Mouse (Mus musculus) small intestine, adult 2 months (tissue): ENCODE measurements at regions not wholly inside any gene's neighbourhood (a gene's known extent, or its start where the extent isn't known, plus 50 kb on each side); places are given as distances from the start of the nearest gene placed in this dataset.

Experiments
- CTCF ChIP-seq: fragments of 200-500 bp; IDR thresholded peaks from 2 replicates; pipeline ENCODE4 v1.5.1; 2012; ENCODE audit warnings: low read depth, mild to moderate bottlenecking, control low read depth, inconsistent platforms, low read length, moderate library complexity, mixed read lengths; ENCODE audit not compliant: insufficient replicate concordance, insufficient read length; ENCODE audit errors: extremely low read depth
- POLR2A ChIP-seq: fragments of 200-500 bp; IDR thresholded peaks from 2 replicates; pipeline ENCODE4 v1.6.1; 2012; ENCODE audit warnings: low read depth, mild to moderate bottlenecking, control low read depth, inconsistent platforms, low read length, moderate library complexity

DNA sequence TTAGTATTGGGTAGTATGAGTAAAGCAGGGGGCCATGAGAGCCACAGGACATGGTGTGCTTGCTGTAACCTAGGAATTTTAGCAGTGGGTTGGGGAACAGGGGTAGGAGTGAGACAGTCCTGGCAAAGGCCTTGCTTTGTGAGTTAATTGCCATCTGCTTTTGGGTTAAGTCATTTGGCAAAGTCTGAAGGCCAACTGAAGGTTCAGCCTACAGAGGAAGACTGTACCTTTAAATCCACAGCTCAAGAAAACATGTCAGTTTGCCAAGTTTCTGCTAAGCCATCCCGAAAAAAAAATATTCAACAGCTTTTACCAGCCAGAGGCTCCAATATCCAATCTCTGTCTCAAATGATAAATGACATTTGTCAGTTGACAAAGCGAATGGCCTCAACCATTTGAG lies 93.2 kb upstream of the Olfm4 start:
- no peak for TF ChIP-seq POLR2A
- no peak for TF ChIP-seq CTCF
